Comparison of ENCODE assay signal across 8 mouse cellular contexts in genomic region chr19:45018351-45018831, GRCm38 (mm10). TPM values are rescaled to one million over a fixed set of nuclear protein-coding genes. Genes with fewer than 3 reads are reported as not detected.
DNase-seq lines count a peak whose midpoint lies in the region; ATAC-seq and TF ChIP-seq lines count a peak whose summit lies in the region.

No protein-coding gene starts in this region.

- H3K9me3 ChIP-seq in heart, embryonic 10.5 days: no peaks in the 10 kb centered on the region
- no peaks in the 10 kb centered on the region for H3K9me3 ChIP-seq in kidney, postnatal 0 days (replicated peaks; ENCODE audit: low read length)
- no peaks in the 10 kb centered on the region for H3K9me3 ChIP-seq in midbrain, embryonic 13.5 days

- ATAC-seq in kidney, postnatal 0 days (replicated peaks; ENCODE audit: low FRiP score, low read depth): 0 out of 2 replicates have a peak, but pooled peaks have one; percentile 0
- ATAC-seq in midbrain, embryonic 13.5 days: peak; percentile 25; the same call in 1 of the 2 replicates

- peaks cover 30% of the 10 kb centered on the region for H3K36me3 ChIP-seq in heart, embryonic 10.5 days
- H3K36me3 ChIP-seq in kidney, postnatal 0 days (ENCODE audit: insufficient read depth, low read length): peaks cover 15% of the 10 kb centered on the region
- peaks cover 14% of the 10 kb centered on the region for H3K36me3 ChIP-seq in midbrain, embryonic 13.5 days

- peak overlapping the region; percentile 86 for H3K9ac ChIP-seq in kidney, postnatal 0 days (ENCODE audit: low read depth, low read length)
- H3K9ac ChIP-seq in midbrain, embryonic 13.5 days (replicated peaks): peak overlapping the region; percentile 81

- peak; percentile 63 for DNase-seq in adrenal gland, postnatal 10 days
- no peak for DNase-seq in adrenal gland, postnatal 4 days (ENCODE audit: low spot score in 2 of 2)
- DNase-seq in brain, embryonic 14.5 days (ENCODE audit: low read depth): peak; percentile 43
- DNase-seq in heart, embryonic 10.5 days (ENCODE audit: low spot score): no peak
- DNase-seq in kidney, postnatal 0 days (ENCODE audit: low spot score): peak; percentile 62
- DNase-seq in spleen, adult 12 weeks (ENCODE audit: low spot score): no peak
- no peak for DNase-seq in urinary bladder, postnatal 36 days (ENCODE audit: low spot score in 2 of 2)

- TF ChIP-seq POLR2A in brain, embryonic 14.5 days (IDR thresholded peaks at IDR 0.05; ENCODE audit: borderline replicate concordance, extremely low read depth, insufficient read depth, insufficient read length, poor library complexity, severe bottlenecking): no peak

- no peaks in the 10 kb centered on the region for H3K27me3 ChIP-seq in heart, embryonic 10.5 days (ENCODE audit: insufficient read depth, poor library complexity, severe bottlenecking)
- H3K27me3 ChIP-seq in kidney, postnatal 0 days (ENCODE audit: insufficient read depth, low read length): no peaks in the 10 kb centered on the region
- H3K27me3 ChIP-seq in midbrain, embryonic 13.5 days: no peaks in the 10 kb centered on the region

- peaks cover 78% of the 10 kb centered on the region for H3K4me1 ChIP-seq in heart, embryonic 10.5 days
- H3K4me1 ChIP-seq in kidney, postnatal 0 days (replicated peaks; ENCODE audit: insufficient read depth, low read length): peaks cover 47% of the 10 kb centered on the region
- H3K4me1 ChIP-seq in midbrain, embryonic 13.5 days (replicated peaks): peaks cover 69% of the 10 kb centered on the region

- 0% methylated on average over 13 of the region's 13 CpGs for WGBS in heart, embryonic 10.5 days
- WGBS in kidney, postnatal 0 days: 1% methylated on average over 11 of the region's 13 CpGs
- under 1% methylated on average over 13 of the region's 13 CpGs for WGBS in midbrain, embryonic 13.5 days

- no peak for TF ChIP-seq CTCF in brain, embryonic 14.5 days (IDR thresholded peaks at IDR 0.05; ENCODE audit: borderline replicate concordance, extremely low read depth, insufficient read depth, insufficient read length)
- no peak for TF ChIP-seq CTCF in kidney, postnatal 0 days (IDR thresholded peaks at IDR 0.05; ENCODE audit: low read depth)

- H3K27ac ChIP-seq in heart, embryonic 10.5 days: peak overlapping the region; percentile 99
- H3K27ac ChIP-seq in kidney, postnatal 0 days: peak overlapping the region; percentile 99
- H3K27ac ChIP-seq in midbrain, embryonic 13.5 days: peak overlapping the region; percentile 97

- peak overlapping the region; percentile 97 for H3K4me2 ChIP-seq in kidney, postnatal 0 days (ENCODE audit: low read length)
- H3K4me2 ChIP-seq in midbrain, embryonic 13.5 days (replicated peaks): peak overlapping the region; percentile 78

- H3K4me3 ChIP-seq in heart, embryonic 10.5 days: peak overlapping the region; percentile 82
- H3K4me3 ChIP-seq in kidney, postnatal 0 days (replicated peaks; ENCODE audit: low read depth, low read length): peak overlapping the region; percentile 73
- peak overlapping the region; percentile 59 for H3K4me3 ChIP-seq in midbrain, embryonic 13.5 days (replicated peaks)

RNA-seq across cellular contexts. Expression of gene Lzts2, which starts 4.2 kb away (rescaled TPM):
- total RNA-seq in adrenal gland, postnatal 10 days (2021): 10 to 100 TPM; 63.1 to 77.8 TPM
- total RNA-seq in adrenal gland, postnatal 4 days (2021): 100 to 1,000 TPM; 107 to 119 TPM
- polyA plus RNA-seq in brain, embryonic 14.5 days (2012; rRNA removed): 39.9 and 40.6 TPM in 2 replicates
- 47.5 and 61.4 TPM in 2 replicates for polyA plus RNA-seq in heart, embryonic 10.5 days (2016; fragmentation: Nextera tagmentation; extraction: Ambion mirVana)
- 58.6 and 69.5 TPM in 2 replicates for polyA plus RNA-seq in kidney, postnatal 0 days (2015; fragmentation: Nextera tagmentation; extraction: Ambion mirVana)
- polyA plus RNA-seq in midbrain, embryonic 13.5 days (2015; fragmentation: Nextera tagmentation; extraction: Ambion mirVana): 24.6 and 30.9 TPM in 2 replicates

RNA-seq across cellular contexts. Expression of gene Mrpl43, which starts 12.1 kb away (rescaled TPM):
- 10 to 100 TPM; 50.0 to 58.3 TPM for total RNA-seq in adrenal gland, postnatal 10 days (2021)
- total RNA-seq in adrenal gland, postnatal 4 days (2021): 10 to 100 TPM; 49.9 to 51.2 TPM
- 96.2 and 115 TPM in 2 replicates for polyA plus RNA-seq in brain, embryonic 14.5 days (2012; rRNA removed)
- 63.8 and 66.3 TPM in 2 replicates for polyA plus RNA-seq in heart, embryonic 10.5 days (2016; fragmentation: Nextera tagmentation; extraction: Ambion mirVana)
- 78.9 and 79.9 TPM in 2 replicates for polyA plus RNA-seq in kidney, postnatal 0 days (2015; fragmentation: Nextera tagmentation; extraction: Ambion mirVana)
- polyA plus RNA-seq in midbrain, embryonic 13.5 days (2015; fragmentation: Nextera tagmentation; extraction: Ambion mirVana): 91.3 and 91.5 TPM in 2 replicates

RNA-seq across cellular contexts. Expression of gene Twnk, which starts 12.9 kb away (rescaled TPM):
- total RNA-seq in adrenal gland, postnatal 10 days (2021): 10 to 100 TPM; 26.2 to 29.5 TPM
- total RNA-seq in adrenal gland, postnatal 4 days (2021): 10 to 100 TPM; 30.5 to 33.0 TPM
- polyA plus RNA-seq in brain, embryonic 14.5 days (2012; rRNA removed): 15.6 and 16.5 TPM in 2 replicates
- 24.4 and 27.0 TPM in 2 replicates for polyA plus RNA-seq in heart, embryonic 10.5 days (2016; fragmentation: Nextera tagmentation; extraction: Ambion mirVana)
- 15.7 and 19.4 TPM in 2 replicates for polyA plus RNA-seq in kidney, postnatal 0 days (2015; fragmentation: Nextera tagmentation; extraction: Ambion mirVana)
- 19.2 and 20.0 TPM in 2 replicates for polyA plus RNA-seq in midbrain, embryonic 13.5 days (2015; fragmentation: Nextera tagmentation; extraction: Ambion mirVana)

RNA-seq across cellular contexts. Expression of gene Pdzd7, which starts 27.1 kb away (rescaled TPM):
- under 1 TPM; 0.21 to 0.48 TPM for total RNA-seq in adrenal gland, postnatal 10 days (2021)
- total RNA-seq in adrenal gland, postnatal 4 days (2021): under 1 TPM; 0.25 to 0.34 TPM
- 8.8 and 9.8 TPM in 2 replicates for polyA plus RNA-seq in brain, embryonic 14.5 days (2012; rRNA removed)
- 0.34 and 0.55 TPM in 2 replicates for polyA plus RNA-seq in heart, embryonic 10.5 days (2016; fragmentation: Nextera tagmentation; extraction: Ambion mirVana)
- polyA plus RNA-seq in kidney, postnatal 0 days (2015; fragmentation: Nextera tagmentation; extraction: Ambion mirVana): 0.43 and 0.80 TPM in 2 replicates
- polyA plus RNA-seq in midbrain, embryonic 13.5 days (2015; fragmentation: Nextera tagmentation; extraction: Ambion mirVana): 1.3 and 1.8 TPM in 2 replicates

RNA-seq across cellular contexts. Expression of gene Sfxn3, which starts 28.9 kb away (rescaled TPM):
- 10 to 100 TPM; 39.3 to 51.5 TPM for total RNA-seq in adrenal gland, postnatal 10 days (2021)
- total RNA-seq in adrenal gland, postnatal 4 days (2021): 10 to 100 TPM; 70.9 to 72.4 TPM
- polyA plus RNA-seq in brain, embryonic 14.5 days (2012; rRNA removed): 83.3 and 93.1 TPM in 2 replicates
- polyA plus RNA-seq in heart, embryonic 10.5 days (2016; fragmentation: Nextera tagmentation; extraction: Ambion mirVana): 11.8 and 13.4 TPM in 2 replicates
- polyA plus RNA-seq in kidney, postnatal 0 days (2015; fragmentation: Nextera tagmentation; extraction: Ambion mirVana): 28.4 and 29.0 TPM in 2 replicates
- polyA plus RNA-seq in midbrain, embryonic 13.5 days (2015; fragmentation: Nextera tagmentation; extraction: Ambion mirVana): 58.1 and 61.2 TPM in 2 replicates

Comparison
In these comparisons a context has a peak if more than half of its experiments do, and no peak if none do; other contexts are left out.
1. DNase-seq: peak in adrenal gland, postnatal 10 days (single experiment), brain, embryonic 14.5 days (single experiment) and kidney, postnatal 0 days (single experiment); none in adrenal gland, postnatal 4 days (0 of 2), heart, embryonic 10.5 days (single experiment), spleen, adult 12 weeks (single experiment) and urinary bladder, postnatal 36 days (0 of 2).
2. Peak in every context shown above with its lines, with median percentiles within 50 percentile points of each other: H3K27ac ChIP-seq and H3K4me3 ChIP-seq.